Mouse (Mus musculus) monocyte, adult 59 days (primary cell): ENCODE measurements around the gene Dnajc22. TPM values are rescaled to one million over a fixed set of nuclear protein-coding genes. Genes with fewer than 3 reads are reported as not detected.

Experiments used
- total RNA-seq, 2 experiments: library from RNA; stranded (reverse); gene quantifications; one replicate each; pipeline ENCODE4 v1.2.4; 2023

The Dnajc22 gene
- total RNA-seq: 10 to 100 TPM in 1 of 2 experiments, 1 to 10 TPM in 1; 9.7 to 10.2 TPM

GRCm38 (mm10) chr15:99092870-99093269 is at the start of gene Dnajc22:
Gene Dnajc22, plus strand, starts transcription at chr15:99093170.

GRCm38 (mm10) chr15:99055040-99055439 is 37.9 kb upstream of the Dnajc22 start, which contains the start of gene Prph:
Gene Prph, plus strand, starts transcription at chr15:99055174.

GRCm38 (mm10) chr15:99074019-99074599 is 18.9 kb upstream of the Dnajc22 start, which contains the start of gene Troap:
Gene Troap, plus strand, starts transcription at chr15:99074575.

GRCm38 (mm10) chr15:99087253-99088075 is 5.5 kb upstream of the Dnajc22 start, which contains the start of gene C1ql4:
Gene C1ql4, minus strand, starts transcription at chr15:99087817.

GRCm38 (mm10) chr15:99125711-99126080 is 32.7 kb downstream of the Dnajc22 start, which contains the start of gene Spats2:
Gene Spats2, plus strand, starts transcription at chr15:99125916.

Other genes with a start within 250 kb of the Dnajc22 start
- 100 to 1,000 TPM; 118 to 120 TPM for gene Kmt2d, start 222.0 kb upstream of the Dnajc22 start, total RNA-seq
- 10 to 100 TPM in 1 of 2 experiments, 1 to 10 TPM in 1; 4.6 to 10.5 TPM for gene Rhebl1, start 198.6 kb upstream of the Dnajc22 start, total RNA-seq
- not detected for gene Dhh, start 194.6 kb upstream of the Dnajc22 start, total RNA-seq
- 100 to 1,000 TPM; 112 to 113 TPM for gene Lmbr1l, start 174.9 kb upstream of the Dnajc22 start, total RNA-seq
- 100 to 1,000 TPM; 138 to 142 TPM for gene Tuba1b, start 158.6 kb upstream of the Dnajc22 start, total RNA-seq
- not detected for gene Gm49450, start 139.6 kb upstream of the Dnajc22 start, total RNA-seq
- gene Tuba1a, start 139.5 kb upstream of the Dnajc22 start, total RNA-seq: 100 to 1,000 TPM; 119 to 136 TPM
- 100 to 1,000 TPM; 144 to 185 TPM for gene Tuba1c, start 63.3 kb upstream of the Dnajc22 start, total RNA-seq
- not detected for gene Prph, start 38.0 kb upstream of the Dnajc22 start, total RNA-seq
- gene Troap, start 18.6 kb upstream of the Dnajc22 start, total RNA-seq: 1 to 10 TPM in 1 of 2 experiments, not detected in 1; 2.2 TPM
- gene C1ql4, start 5.4 kb upstream of the Dnajc22 start, total RNA-seq: not detected
- gene Spats2, start 32.7 kb downstream of the Dnajc22 start, total RNA-seq: 1 to 10 TPM in 1 of 2 experiments, under 1 TPM in 1; 0.97 to 1.0 TPM
- not detected for gene Kcnh3, start 131.7 kb downstream of the Dnajc22 start, total RNA-seq
- 10 to 100 TPM; 66.7 to 77.6 TPM for gene Mcrs1, start 158.8 kb downstream of the Dnajc22 start, total RNA-seq
- gene Prpf40b, start 201.9 kb downstream of the Dnajc22 start, total RNA-seq: 1 to 10 TPM; 3.1 to 5.4 TPM
- gene Fam186b, start 202.7 kb downstream of the Dnajc22 start, total RNA-seq: not detected